In genomic region chr11:97721338-97721737, GRCm38 (mm10) we compare ENCODE assay signal across 31 mouse cellular contexts.
"Had no signal": no experiment of that assay in that cellular context is flagged by ENCODE, and none has a peak within 500 bp of the region (broad histone marks: within the 10 kb centered on the region; RNA-seq: fewer than 3 reads in every experiment).

No protein-coding gene starts in this region.

- H3K4me1 ChIP-seq: hindbrain, embryonic 12.5 days; hindbrain, embryonic 13.5 days; hindbrain, embryonic 15.5 days; intestine, embryonic 15.5 days had no signal

- H3K27me3 ChIP-seq: heart, embryonic 12.5 days; heart, embryonic 13.5 days; heart, embryonic 15.5 days; hindbrain, embryonic 12.5 days; hindbrain, embryonic 13.5 days; hindbrain, embryonic 15.5 days; intestine, embryonic 15.5 days; kidney, embryonic 15.5 days had no signal

- H3K9me3 ChIP-seq: heart, embryonic 10.5 days; heart, embryonic 15.5 days; hindbrain, embryonic 15.5 days; intestine, embryonic 15.5 days; kidney, embryonic 15.5 days had no signal

- DNase-seq: heart, postnatal 10 days; heart, postnatal 14 days; heart, postnatal 36 days; heart, postnatal 4 days; kidney, adult 11 months; kidney, adult 18-20 months; kidney, adult 2 months; kidney, adult 8-10 months; kidney, adult 9 months; kidney, postnatal 10 days; kidney, postnatal 14 days; kidney, postnatal 25 days; kidney, postnatal 36 days; kidney, postnatal 4 days; layer of hippocampus, adult 9-11 months; layer of hippocampus, postnatal 36 days had no signal

- H3K4me2 ChIP-seq: heart, embryonic 11.5 days; heart, embryonic 12.5 days; heart, embryonic 13.5 days; heart, embryonic 15.5 days; hindbrain, embryonic 12.5 days; hindbrain, embryonic 13.5 days; hindbrain, embryonic 14.5 days; hindbrain, embryonic 15.5 days; intestine, embryonic 15.5 days; kidney, embryonic 15.5 days had no signal

- H3K27ac ChIP-seq: heart, embryonic 10.5 days; heart, embryonic 13.5 days; heart, embryonic 15.5 days; hindbrain, embryonic 10.5 days; hindbrain, embryonic 12.5 days; hindbrain, embryonic 13.5 days; hindbrain, embryonic 14.5 days; hindbrain, embryonic 15.5 days; hindbrain, postnatal 0 days; intestine, embryonic 15.5 days; kidney, embryonic 15.5 days; kidney, postnatal 0 days; layer of hippocampus, adult 2 months had no signal

- H3K4me3 ChIP-seq: heart, embryonic 10.5 days; heart, embryonic 12.5 days; heart, embryonic 13.5 days; heart, embryonic 15.5 days; hindbrain, embryonic 10.5 days; hindbrain, embryonic 12.5 days; hindbrain, embryonic 13.5 days; hindbrain, embryonic 15.5 days; intestine, embryonic 15.5 days; kidney, embryonic 15.5 days; layer of hippocampus, adult 2 months had no signal
